Comparison of ENCODE assay signal across 8 mouse cellular contexts in the genomic region with DNA sequence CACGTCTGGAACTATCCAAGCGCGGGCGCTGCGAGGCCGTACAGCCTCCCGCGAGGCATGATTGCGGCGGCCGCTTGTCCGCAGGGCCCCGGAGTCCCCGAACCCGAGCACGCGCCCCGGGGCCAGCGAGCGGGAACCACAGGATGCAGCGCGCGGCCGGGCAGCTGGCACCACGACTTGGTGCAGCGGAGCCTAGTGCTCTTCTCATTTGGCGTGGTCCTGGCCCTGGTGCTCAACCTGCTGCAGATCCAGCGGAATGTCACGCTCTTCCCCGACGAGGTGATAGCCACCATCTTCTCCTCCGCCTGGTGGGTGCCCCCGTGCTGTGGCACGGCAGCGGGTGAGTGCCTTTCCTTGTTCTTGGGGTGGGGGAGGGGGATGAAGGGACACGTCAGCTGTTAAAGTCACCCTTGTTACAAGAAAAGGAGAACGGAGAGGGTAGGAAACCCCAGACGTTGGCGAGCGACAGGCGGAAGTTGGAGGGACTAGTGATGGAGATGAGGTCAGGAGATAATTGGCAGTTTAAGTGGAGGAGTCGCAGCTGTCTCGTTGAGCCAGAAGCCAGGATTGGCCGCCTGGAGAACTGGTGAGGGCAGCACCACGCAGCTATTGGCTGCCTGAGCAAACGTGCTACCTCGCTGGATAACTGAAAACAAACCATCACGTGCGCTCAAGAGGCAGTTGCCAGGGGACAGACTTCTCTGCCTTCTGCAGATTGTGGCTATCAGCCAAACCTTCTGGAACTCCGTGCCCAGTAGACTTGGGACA. TPM values are rescaled to one million over a fixed set of nuclear protein-coding genes. Genes with fewer than 3 reads are reported as not detected.
DNase-seq lines count a peak whose midpoint lies in the region; ATAC-seq and TF ChIP-seq lines count a peak whose summit lies in the region.

No protein-coding gene starts in this region.

- TF ChIP-seq CTCF in G1E (IDR thresholded peaks at IDR 0.05; ENCODE audit: low read depth, low read length): no peak
- TF ChIP-seq CTCF in forebrain, postnatal 0 days (IDR thresholded peaks at IDR 0.05; ENCODE audit: low read depth): peak; percentile 15; the same call in 1 of the 2 replicates

- H3K27ac ChIP-seq in forebrain, postnatal 0 days (ENCODE audit: low read depth, low read length): peak overlapping the region; percentile 93
- peak overlapping the region; percentile 95 for H3K27ac ChIP-seq in lung, embryonic 15.5 days

- WGBS in forebrain, postnatal 0 days: 1% methylated on average over 50 of the region's 50 CpGs
- WGBS in lung, embryonic 15.5 days: 0% methylated on average over 50 of the region's 50 CpGs

- H3K9me3 ChIP-seq in G1E (replicated peaks): peaks cover 8% of the 10 kb centered on the region
- H3K9me3 ChIP-seq in forebrain, postnatal 0 days (ENCODE audit: low read length): no peaks in the 10 kb centered on the region
- H3K9me3 ChIP-seq in lung, embryonic 15.5 days: no peaks in the 10 kb centered on the region

- peaks cover 9% of the 10 kb centered on the region; the same call in 1 of the 2 replicates for H3K27me3 ChIP-seq in G1E (ENCODE audit: insufficient read depth, low read length)
- H3K27me3 ChIP-seq in forebrain, postnatal 0 days (ENCODE audit: insufficient read depth, low read length): no peaks in the 10 kb centered on the region
- no peaks in the 10 kb centered on the region for H3K27me3 ChIP-seq in lung, embryonic 15.5 days

- peak overlapping the region; percentile 74 for H3K4me2 ChIP-seq in forebrain, postnatal 0 days (ENCODE audit: low read depth)
- peak overlapping the region; percentile 71 for H3K4me2 ChIP-seq in lung, embryonic 15.5 days

- no peaks in the 10 kb centered on the region for H3K36me3 ChIP-seq in G1E (replicated peaks)
- H3K36me3 ChIP-seq in forebrain, postnatal 0 days (ENCODE audit: insufficient read depth): peaks cover 31% of the 10 kb centered on the region
- peaks cover 35% of the 10 kb centered on the region for H3K36me3 ChIP-seq in lung, embryonic 15.5 days

- peak overlapping the region; percentile 20; the same call in 1 of the 2 replicates for H3K4me3 ChIP-seq in G1E (ENCODE audit: low read depth, low read length)
- H3K4me3 ChIP-seq in forebrain, postnatal 0 days (ENCODE audit: low read depth, low read length): peak overlapping the region; percentile 83
- peak overlapping the region; percentile 83 for H3K4me3 ChIP-seq in lung, embryonic 15.5 days

- no peak for DNase-seq in G1E (ENCODE audit: low spot score)
- peak; percentile 84 to 92 for DNase-seq in cerebellum, adult 18-20 months
- peak; percentile 94 for DNase-seq in forebrain, postnatal 0 days
- peak; percentile 81 for DNase-seq in heart, postnatal 4 days
- peak; percentile 93 to 95 for DNase-seq in layer of hippocampus, adult 8-10 months (ENCODE audit: low spot score in 2 of 2)
- peak; percentile 79 for DNase-seq in ovary, adult 18-20 months (ENCODE audit: low spot score)
- DNase-seq in thymus, postnatal 10 days (ENCODE audit: low spot score in 2 of 2): peak; percentile 69 to 78

- peak; percentile 68 for ATAC-seq in G1E (ENCODE audit: extremely low read depth, insufficient number of reproducible peaks, low FRiP score, poor library complexity, severe bottlenecking)
- peak; percentile 84 for ATAC-seq in forebrain, postnatal 0 days
- ATAC-seq in lung, embryonic 15.5 days (ENCODE audit: borderline replicate concordance, extremely low read depth, low FRiP score, low TSS enrichment): peak; percentile 73

- no peaks in the 10 kb centered on the region for H3K4me1 ChIP-seq in G1E (ENCODE audit: insufficient read depth, low read depth, low read length)
- H3K4me1 ChIP-seq in forebrain, postnatal 0 days (ENCODE audit: insufficient read depth): peaks cover 20% of the 10 kb centered on the region
- H3K4me1 ChIP-seq in lung, embryonic 15.5 days: peaks cover 41% of the 10 kb centered on the region

- H3K9ac ChIP-seq in forebrain, postnatal 0 days: peak overlapping the region; percentile 88
- peak overlapping the region; percentile 81 for H3K9ac ChIP-seq in lung, embryonic 15.5 days

RNA-seq across cellular contexts. Expression of a gene that starts 0.5 kb away (rescaled TPM):
- total RNA-seq in G1E (2014; fragmentation: Nextera tagmentation) (not detected in 2 replicates), G1E (2017) (2.1 and 2.4 TPM in 2 replicates)
- 1.4 and 1.9 TPM in 2 replicates for polyA plus RNA-seq in G1E (2012)
- 127 and 140 TPM in 2 replicates for total RNA-seq in forebrain, postnatal 0 days (2014; rRNA removed)
- 100 and 101 TPM in 2 replicates for polyA plus RNA-seq in forebrain, postnatal 0 days (2015; fragmentation: Nextera tagmentation; extraction: Ambion mirVana)
- 10 to 100 TPM; 53.3 to 54.0 TPM for total RNA-seq in heart, postnatal 4 days (2021)
- 100 to 1,000 TPM in 1 of 4 experiments, 10 to 100 TPM in 3; 62.9 to 110 (median 82.5) TPM for total RNA-seq in layer of hippocampus, adult 8-10 months (2022)
- polyA plus RNA-seq in lung, embryonic 15.5 days (2015; fragmentation: Nextera tagmentation; extraction: Ambion mirVana): 57.6 and 60.4 TPM in 2 replicates

Comparison
In these comparisons a context has a peak if more than half of its experiments do, and no peak if none do; other contexts are left out.
1. H3K4me3 ChIP-seq: peak in every context shown above with its lines; median percentile 83 in forebrain, postnatal 0 days; 83 in lung, embryonic 15.5 days; 20 in G1E.
2. RNA of a gene that starts 0.5 kb away (total RNA-seq): 127 to 140 TPM in forebrain, postnatal 0 days, 62.9 to 110 TPM in layer of hippocampus, adult 8-10 months and 53.3 to 54.0 TPM in heart, postnatal 4 days; 2.1 to 2.4 TPM in G1E; every median in the first group is over 10 times any median in the second.
3. Peak in every context shown above with its lines, with median percentiles within 50 percentile points of each other: ATAC-seq.